In the genomic region with DNA sequence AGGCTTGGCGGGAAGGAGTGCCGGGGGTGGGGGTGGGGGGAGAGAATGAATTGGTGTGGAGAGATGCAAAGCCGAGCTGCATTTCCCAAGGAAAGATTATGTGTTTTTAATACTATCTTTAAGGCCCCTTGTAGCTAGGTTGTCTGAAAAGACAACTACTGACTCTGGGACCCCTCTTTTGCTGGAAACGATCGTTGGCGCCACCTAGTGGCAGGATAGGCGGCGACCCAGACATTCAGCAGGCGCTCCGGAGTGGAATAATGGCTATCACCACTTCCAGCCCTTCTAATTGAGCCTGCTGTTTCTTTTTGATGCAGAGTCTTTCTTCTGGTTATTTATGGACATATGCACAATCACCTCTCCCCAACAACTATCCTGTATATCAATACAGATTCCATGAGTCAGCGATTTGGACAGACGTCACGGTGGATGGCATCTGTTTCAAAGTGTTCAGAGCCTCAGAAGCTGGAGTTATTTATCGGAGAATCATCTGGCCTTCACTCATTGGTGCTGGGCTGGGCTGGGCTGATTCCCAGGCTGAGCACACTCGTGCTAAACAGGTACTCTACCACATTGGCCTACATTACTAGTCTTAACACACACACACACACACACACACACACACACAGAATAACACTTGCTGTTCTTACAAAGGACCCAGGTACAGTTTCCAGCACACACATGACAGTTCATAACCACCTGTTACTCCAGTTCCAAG, we compare ENCODE assay signal across 8 mouse cellular contexts. TPM values are rescaled to one million over a fixed set of nuclear protein-coding genes. Genes with fewer than 3 reads are reported as not detected.
DNase-seq lines count a peak whose midpoint lies in the region; ATAC-seq and TF ChIP-seq lines count a peak whose summit lies in the region.

No protein-coding gene starts in this region.

- H3K9me3 ChIP-seq in neural tube, embryonic 12.5 days, result no peaks in the 10 kb centered on the region

- ATAC-seq in neural tube, embryonic 12.5 days (ENCODE audit: low FRiP score, low read depth), result peak; percentile 76

- WGBS in liver, adult 2 months, result 26% methylated on average over 15 of the region's 15 CpGs
- WGBS in neural tube, embryonic 12.5 days, result 19% methylated on average over 15 of the region's 15 CpGs

- H3K27ac ChIP-seq in liver, adult 2 months (replicated peaks; ENCODE audit: insufficient read depth, low read depth, low read length), result no peak overlapping the region
- no peak overlapping the region for H3K27ac ChIP-seq in neural tube, embryonic 12.5 days
- no peak overlapping the region for H3K27ac ChIP-seq in testis, adult 2 months (ENCODE audit: control insufficient read depth, insufficient read depth, low read depth, low read length)

- no peaks in the 10 kb centered on the region for H3K27me3 ChIP-seq in liver, adult 2 months (ENCODE audit: control insufficient read depth, insufficient read depth, low read length)
- H3K27me3 ChIP-seq in neural tube, embryonic 12.5 days (replicated peaks), result no peaks in the 10 kb centered on the region
- H3K27me3 ChIP-seq in testis, adult 2 months (ENCODE audit: control insufficient read depth, insufficient read depth, low read length), result no peaks in the 10 kb centered on the region

- DNase-seq in layer of hippocampus, adult 11-12 months (ENCODE audit: low spot score), result peak; percentile 84
- DNase-seq in layer of hippocampus, adult 9-11 months, result no peak
- DNase-seq in embryo, embryonic 10 days (ENCODE audit: low spot score), result peak; percentile 81
- peak; percentile 41 to 86 for DNase-seq in heart, adult 18-20 months
- DNase-seq in kidney, adult 9 months, result peak; percentile 54
- DNase-seq in liver, adult 2 months (ENCODE audit: extremely low read depth, low read depth, low spot score), result no peak

- H3K36me3 ChIP-seq in liver, adult 2 months (ENCODE audit: control insufficient read depth, insufficient read depth, low read length), result no peaks in the 10 kb centered on the region
- H3K36me3 ChIP-seq in neural tube, embryonic 12.5 days, result no peaks in the 10 kb centered on the region
- no peaks in the 10 kb centered on the region for H3K36me3 ChIP-seq in testis, adult 2 months (ENCODE audit: control insufficient read depth, insufficient read depth, low read length)

- H3K4me3 ChIP-seq in liver, adult 2 months (ENCODE audit: insufficient read depth, low read depth, low read length), result no peak overlapping the region
- H3K4me3 ChIP-seq in neural tube, embryonic 12.5 days, result no peak overlapping the region
- H3K4me3 ChIP-seq in testis, adult 2 months (ENCODE audit: control insufficient read depth, low read depth, low read length), result no peak overlapping the region

- TF ChIP-seq CTCF in liver, adult 2 months (IDR thresholded peaks at IDR 0.05; ENCODE audit: low read depth, low read length), result peak; percentile 81
- peak; percentile 63 for TF ChIP-seq CTCF in testis, adult 2 months (IDR thresholded peaks at IDR 0.05; ENCODE audit: control insufficient read depth, insufficient read depth, insufficient replicate concordance, low read depth, low read length)

- TF ChIP-seq POLR2A in liver, adult 2 months (IDR thresholded peaks at IDR 0.05; ENCODE audit: extremely low read depth, insufficient read depth, low read length), result no peak
- no peak for TF ChIP-seq POLR2A in testis, adult 2 months (IDR thresholded peaks at IDR 0.05; ENCODE audit: control insufficient read depth, low read depth, low read length)

- H3K4me2 ChIP-seq in neural tube, embryonic 12.5 days (replicated peaks), result no peak overlapping the region

- H3K9ac ChIP-seq in liver, adult 2 months (ENCODE audit: low read depth, low read length), result no peak overlapping the region
- no peak overlapping the region for H3K9ac ChIP-seq in neural tube, embryonic 12.5 days

- no peaks in the 10 kb centered on the region for H3K79me2 ChIP-seq in liver, adult 2 months (ENCODE audit: control insufficient read depth, insufficient read depth, low read length)

- H3K4me1 ChIP-seq in liver, adult 2 months (ENCODE audit: control insufficient read depth, insufficient read depth, low read length), result no peaks in the 10 kb centered on the region
- H3K4me1 ChIP-seq in neural tube, embryonic 12.5 days, result no peaks in the 10 kb centered on the region
- no peaks in the 10 kb centered on the region for H3K4me1 ChIP-seq in testis, adult 2 months (ENCODE audit: control insufficient read depth, insufficient read depth, low read length)

RNA-seq across cellular contexts. Expression of gene Cacng6, which starts 24.9 kb away (rescaled TPM):
- 1 to 10 TPM; 1.5 to 2.0 TPM for total RNA-seq in heart, adult 18-20 months (2021)
- 0.18 TPM in 1 of 2 replicates, not detected in the other for total RNA-seq in liver, adult 2 months (2014; rRNA removed)
- polyA plus RNA-seq in liver, adult 2 months (2012; rRNA removed), result not detected in 2 replicates
- polyA plus RNA-seq in neural tube, embryonic 12.5 days (2016; fragmentation: Nextera tagmentation; extraction: Ambion mirVana), result 1.5 and 1.9 TPM in 2 replicates
- 0.05 and 0.11 TPM in 2 replicates for polyA plus RNA-seq in testis, adult 2 months (2012; rRNA removed)

RNA-seq across cellular contexts. Expression of gene Tarm1, which starts 53.5 kb away (rescaled TPM):
- not detected for total RNA-seq in heart, adult 18-20 months (2021)
- not detected in 2 replicates for total RNA-seq in liver, adult 2 months (2014; rRNA removed)
- polyA plus RNA-seq in liver, adult 2 months (2012; rRNA removed), result not detected in 2 replicates
- not detected in 2 replicates for polyA plus RNA-seq in neural tube, embryonic 12.5 days (2016; fragmentation: Nextera tagmentation; extraction: Ambion mirVana)
- 0.84 and 1.3 TPM in 2 replicates for polyA plus RNA-seq in testis, adult 2 months (2012; rRNA removed)

RNA-seq across cellular contexts. Expression of gene Cacng8, which starts 58.4 kb away (rescaled TPM):
- total RNA-seq in heart, adult 18-20 months (2021), result not detected
- not detected in 2 replicates for total RNA-seq in liver, adult 2 months (2014; rRNA removed)
- not detected in 2 replicates for polyA plus RNA-seq in liver, adult 2 months (2012; rRNA removed)
- 7.1 and 8.2 TPM in 2 replicates for polyA plus RNA-seq in neural tube, embryonic 12.5 days (2016; fragmentation: Nextera tagmentation; extraction: Ambion mirVana)
- polyA plus RNA-seq in testis, adult 2 months (2012; rRNA removed), result 10.9 and 13.1 TPM in 2 replicates

Comparison
In these comparisons a context has a peak if more than half of its experiments do, and no peak if none do; other contexts are left out.
1. DNase-seq: peak in layer of hippocampus, adult 11-12 months (single experiment), embryo, embryonic 10 days (single experiment), heart, adult 18-20 months (2 of 2) and kidney, adult 9 months (single experiment); none in layer of hippocampus, adult 9-11 months (single experiment) and liver, adult 2 months (single experiment).